Mouse (Mus musculus) CH12.LX (cell line): ENCODE data around the gene Vps33a. TPM values are rescaled to one million over a fixed set of nuclear protein-coding genes. Genes with fewer than 3 reads are reported as not detected.

Source experiments
- DNase-seq: peaks from one replicate; pipeline ENCODE4 v3.0.0-alpha.2; 2013; ENCODE audit errors: extremely low read depth
- H3K27ac ChIP-seq: 2 replicates; pipeline ENCODE4 v1.5.1; 2012; ENCODE audit warnings: low read depth, mild to moderate bottlenecking, control low read depth, moderate library complexity; ENCODE audit not compliant: insufficient read depth
- H3K27me3 ChIP-seq: replicated peaks from 2 replicates; pipeline ENCODE3; 2012; ENCODE audit warnings: inconsistent platforms
- H3K36me3 ChIP-seq, 2 experiments: replicated peaks in 1 of 2; 2 replicates each; pipeline versions ENCODE3 to v1.6.1; 2012; ENCODE audit warnings: inconsistent platforms in 1 of 2, low read length in 1 of 2, mild to moderate bottlenecking in 1 of 2, mixed read lengths in 1 of 2, moderate library complexity in 1 of 2; ENCODE audit not compliant: control insufficient read depth in 1 of 2, insufficient read depth in 1 of 2
- H3K4me1 ChIP-seq, 2 experiments: 2 replicates each; pipeline ENCODE4 v1.6.1; 2012; ENCODE audit warnings: inconsistent platforms in 1 of 2, moderate library complexity in 1 of 2; ENCODE audit not compliant: insufficient read depth in 2 of 2, control insufficient read depth in 1 of 2
- H3K4me2 ChIP-seq: 2 replicates; pipeline ENCODE4 v1.6.1; 2012; ENCODE audit warnings: low read depth, mild to moderate bottlenecking, control low read depth; ENCODE audit not compliant: poor library complexity, insufficient read depth, severe bottlenecking
- H3K4me3 ChIP-seq, 3 experiments: fragments of 150-350 bp in 1 of 3; sonication (generic) in 1 of 3; replicated peaks in 1 of 3; 2 replicates each; pipeline versions ENCODE3 to v1.5.1; 2011 to 2012; ENCODE audit warnings: low read depth in 2 of 3, low read length in 2 of 3, mild to moderate bottlenecking in 2 of 3, moderate library complexity in 2 of 3, control low read depth in 1 of 3, improper control_type of control experiment in 1 of 3, inconsistent platforms in 1 of 3, mixed read lengths in 1 of 3; ENCODE audit not compliant: poor library complexity in 1 of 3
- H3K79me2 ChIP-seq: replicated peaks from 2 replicates; pipeline ENCODE4 v1.6.1; 2012; ENCODE audit warnings: mild to moderate bottlenecking, moderate library complexity; ENCODE audit not compliant: control insufficient read depth, poor library complexity, insufficient read depth, severe bottlenecking; ENCODE audit errors: extremely low read depth
- H3K9ac ChIP-seq: 2 replicates; pipeline ENCODE4 v1.6.1; 2012; ENCODE audit warnings: low read depth, mild to moderate bottlenecking, control low read depth, moderate library complexity; ENCODE audit not compliant: insufficient read depth
- H3K9me3 ChIP-seq: replicated peaks from 2 replicates; pipeline ENCODE3; 2012; ENCODE audit warnings: low read length, inconsistent platforms, mixed read lengths
- BHLHE40 ChIP-seq: IDR thresholded peaks from 2 replicates; pipeline ENCODE4 v1.6.1; 2011; ENCODE audit warnings: mild to moderate bottlenecking, low read depth, low read length, improper control_type of control experiment
- CHD1 ChIP-seq: IDR thresholded peaks from 2 replicates; pipeline ENCODE4 v1.6.1; 2012; ENCODE audit warnings: low read depth, low read length, improper control_type of control experiment, inconsistent platforms
- CHD2 ChIP-seq: IDR thresholded peaks from 2 replicates; pipeline ENCODE4 v1.6.1; 2011; ENCODE audit warnings: low read length, improper control_type of control experiment
- E2F4 ChIP-seq: IDR thresholded peaks from 2 replicates; pipeline ENCODE4 v1.6.1; 2011; ENCODE audit warnings: low read depth, low read length, improper control_type of control experiment; ENCODE audit not compliant: insufficient replicate concordance
- ELF1 ChIP-seq: IDR thresholded peaks from 2 replicates; pipeline ENCODE4 v1.6.1; 2014; ENCODE audit warnings: low read depth, mild to moderate bottlenecking, inconsistent platforms, low read length, improper control_type of control experiment
- ETS1 ChIP-seq: conservative IDR thresholded peaks from 2 replicates; pipeline ENCODE4 v1.6.1; 2012; ENCODE audit warnings: low read depth, mild to moderate bottlenecking, inconsistent platforms, low read length, improper control_type of control experiment, moderate library complexity
- JUND ChIP-seq: conservative IDR thresholded peaks from 2 replicates; pipeline ENCODE4 v1.6.1; 2011; ENCODE audit warnings: low read depth, low read length, improper control_type of control experiment
- MAFK ChIP-seq: IDR thresholded peaks from 2 replicates; pipeline ENCODE4 v1.6.1; 2011; ENCODE audit warnings: low read length, improper control_type of control experiment; ENCODE audit not compliant: insufficient replicate concordance
- MYC ChIP-seq: IDR thresholded peaks from 2 replicates; pipeline ENCODE4 v1.6.1; 2011; ENCODE audit warnings: low read depth, mild to moderate bottlenecking, improper control_type of control experiment, low read length
- POLR2AphosphoS2 ChIP-seq: IDR thresholded peaks from 2 replicates; pipeline ENCODE4 v1.6.1; 2011; ENCODE audit warnings: low read depth, low read length, improper control_type of control experiment
- RCOR1 ChIP-seq: conservative IDR thresholded peaks from 2 replicates; pipeline ENCODE4 v1.6.1; 2012; ENCODE audit warnings: low read depth, mild to moderate bottlenecking, inconsistent platforms, low read length, improper control_type of control experiment
- SMC3 ChIP-seq: IDR thresholded peaks from 2 replicates; pipeline ENCODE4 v1.6.1; 2011; ENCODE audit warnings: low read depth, low read length, improper control_type of control experiment
- TBP ChIP-seq: conservative IDR thresholded peaks from 2 replicates; pipeline ENCODE4 v1.6.1; 2011; ENCODE audit warnings: low read depth, low read length, improper control_type of control experiment
- TCF12 ChIP-seq: IDR thresholded peaks from 2 replicates; pipeline ENCODE4 v1.6.1; 2014; ENCODE audit warnings: low read depth, mild to moderate bottlenecking, inconsistent platforms, low read length, improper control_type of control experiment
- USF1 ChIP-seq: IDR thresholded peaks from 2 replicates; pipeline ENCODE4 v1.6.1; 2014; ENCODE audit warnings: low read depth, mild to moderate bottlenecking, inconsistent platforms, low read length, improper control_type of control experiment
- ZKSCAN1 ChIP-seq: IDR thresholded peaks from 2 replicates; pipeline ENCODE4 v1.6.1; 2012; ENCODE audit warnings: low read depth, inconsistent platforms, low read length, improper control_type of control experiment, borderline replicate concordance
- ZMIZ1 ChIP-seq: IDR thresholded peaks from 2 replicates; pipeline ENCODE4 v1.6.1; 2012; ENCODE audit warnings: low read depth, mild to moderate bottlenecking, inconsistent platforms, low read length, improper control_type of control experiment
- ZNF384 ChIP-seq: IDR thresholded peaks from 2 replicates; pipeline ENCODE4 v1.6.1; 2012; ENCODE audit warnings: low read depth, low read length, improper control_type of control experiment, inconsistent platforms
- dilution Hi-C: fragments of 300-500 bp; cut with MboI; formaldehyde crosslinking; loops from 2 replicates; pipeline ENCODE4 v1.14.3; 2020; ENCODE audit warnings: low sequenced_read_pairs; ENCODE audit not compliant: extremely low pct_unique_long_range_greater_than_20kb, extremely low pct_ligation_motif_present
- in situ Hi-C: fragments of 300-500 bp; cut with MboI; formaldehyde crosslinking; loops from 3 replicates; pipeline ENCODE4 v1.14.3; 2019; ENCODE audit warnings: low sequenced_read_pairs, low pct_ligation_motif_present, low pct_unique_long_range_greater_than_20kb, mixed read lengths
- polyA plus RNA-seq: library from polyadenylated mRNA; unstranded; fragments of >175 nt; gene quantifications from 2 replicates; pipeline ENCODE4 v1.2.1, GENCODE M21; 2012; ENCODE audit warnings: low read depth; ENCODE audit not compliant: insufficient read length
- total RNA-seq, 2 experiments: library from RNA; depleted of rRNA; stranded (reverse); fragments of 300-350 nt in 1 of 2; fragments of >200 nt in 1 of 2; gene quantifications; 2 replicates each; pipeline ENCODE4 v1.2.3; 2012 to 2014

The Vps33a gene
- total and polyA plus RNA-seq, 3 experiments: 17.1 to 30.6 (median 21.0) TPM

- no peak overlapping the region for H3K4me2 ChIP-seq
Observed at GRCm38 (mm10) chr5:123603496-123603895, 30.7 kb upstream of the Vps33a start.

GRCm38 (mm10) chr5:123602174-123602573 is 29.3 kb upstream of the Vps33a start:
- DNase-seq: no peak
- Histone ChIP-seq H3K27me3 (no peaks in the 10 kb centered on the region), H3K4me2 (no peak overlapping the region), H3K9ac (no peak overlapping the region), H3K9me3 (no peaks in the 10 kb centered on the region), H3K36me3 (peaks cover 34 to 81% of the 10 kb centered on the region in 2 experiments), H3K79me2 (no peaks in the 10 kb centered on the region; the same call in 1 of the 2 replicates), H3K27ac (no peak overlapping the region), H3K4me3 (no peak overlapping the region), H3K4me1 (peaks cover 0 to 13% of the 10 kb centered on the region in 2 experiments; a peak in 2 of 4 replicates)
- no peak for TF ChIP-seq TCF12
- TF ChIP-seq MAFK: no peak
- no peak for TF ChIP-seq E2F4
- no peak for TF ChIP-seq CHD2
- no peak for TF ChIP-seq RCOR1
- no peak for TF ChIP-seq ETS1
- no peak for TF ChIP-seq TBP
- TF ChIP-seq SMC3: no peak
- TF ChIP-seq ZNF384: no peak
- TF ChIP-seq ZKSCAN1: no peak
- dilution Hi-C loops (no loop called here), in situ Hi-C loops (no loop called here)

More at GRCm38 (mm10) chr5:123603496-123603895, 30.7 kb upstream of the Vps33a start:
- Histone ChIP-seq H3K27me3 (no peaks in the 10 kb centered on the region), H3K4me3 (no peak overlapping the region)
- in situ Hi-C loops: no loop called here
- no peak for TF ChIP-seq MYC
- TF ChIP-seq CHD1: no peak
- TF ChIP-seq ZMIZ1: no peak
- TF ChIP-seq TCF12: no peak
- no peak for TF ChIP-seq RCOR1
- TF ChIP-seq JUND: no peak
- TF ChIP-seq TBP: no peak
- TF ChIP-seq USF1: no peak
- TF ChIP-seq ELF1: no peak
- TF ChIP-seq BHLHE40: no peak
- TF ChIP-seq MAFK: no peak
- no peak for TF ChIP-seq SMC3
- no peak for TF ChIP-seq ZKSCAN1
- TF ChIP-seq POLR2AphosphoS2: no peak
- TF ChIP-seq, all 38 proteins: peak for 0
- Histone ChIP-seq H3K79me2 (no peaks in the 10 kb centered on the region; the same call in 1 of the 2 replicates), H3K4me1 (peaks cover 0 to 13% of the 10 kb centered on the region in 2 experiments; a peak in 2 of 4 replicates), H3K36me3 (peaks cover 41 to 84% of the 10 kb centered on the region in 2 experiments), H3K27ac (no peak overlapping the region), H3K9ac (no peak overlapping the region), H3K9me3 (no peaks in the 10 kb centered on the region)
- dilution Hi-C loops: no loop called here
- DNase-seq: no peak
